Mouse (Mus musculus) lung, adult 2 months (tissue): ENCODE data around the gene Gtpbp3.

Experiments
- CTCF ChIP-seq: fragments of 200-500 bp; IDR thresholded peaks from 2 replicates; pipeline ENCODE4 v1.5.1; 2011; ENCODE audit warnings: mild to moderate bottlenecking, low read length, control low read depth; ENCODE audit not compliant: insufficient read depth
- POLR2A ChIP-seq: fragments of 200-500 bp; IDR thresholded peaks from 2 replicates; pipeline ENCODE4 v1.6.1; 2011; ENCODE audit warnings: low read depth, mild to moderate bottlenecking, control low read depth, low read length, borderline replicate concordance; ENCODE audit errors: extremely low read depth

DNA sequence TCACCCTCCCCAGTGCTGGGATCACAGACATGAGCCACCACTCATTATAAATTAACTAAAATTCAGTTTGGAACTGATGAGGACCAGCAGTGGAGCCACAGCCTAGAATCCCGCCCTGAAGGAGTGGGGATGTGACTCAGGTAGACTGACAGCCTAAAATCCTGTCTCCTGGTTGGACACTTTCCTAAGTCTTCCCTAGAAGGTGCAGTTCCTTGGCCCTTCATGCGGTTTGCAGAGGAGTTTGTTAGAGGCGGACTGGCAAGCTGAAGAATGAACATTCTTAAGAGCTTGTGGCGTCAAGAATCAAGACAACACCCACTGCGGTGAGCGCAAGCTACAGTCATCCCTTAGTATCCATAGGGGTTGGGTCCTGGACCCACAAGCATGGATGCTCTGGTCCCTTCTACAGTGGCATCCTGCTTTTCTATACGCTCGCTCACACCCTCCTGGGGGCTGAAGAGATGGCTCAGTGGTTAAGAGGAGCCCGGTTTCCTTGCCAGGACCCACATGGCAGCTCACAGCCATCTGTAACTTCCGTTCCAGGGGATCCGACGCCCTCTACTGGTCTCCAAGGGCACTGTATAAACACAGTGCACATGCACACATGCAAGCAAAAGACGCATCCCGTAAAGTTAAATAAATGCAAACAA is 10.6 kb upstream of the Gtpbp3 start:
- TF ChIP-seq CTCF (peak; percentile 26; the same call in 1 of the 2 replicates), POLR2A (no peak)
